Mouse (Mus musculus) CH12.LX (cell line): Measurements from ENCODE around the gene Xrcc4.

Experiments
- CTCF ChIP-seq, 2 experiments: IDR thresholded peaks in 1 of 2; conservative IDR thresholded peaks in 1 of 2; 2 replicates each; pipeline ENCODE4 v1.5.1; 2011 to 2012; ENCODE audit warnings: low read depth in 2 of 2, low read length in 2 of 2, improper control_type of control experiment in 1 of 2, inconsistent platforms in 1 of 2, mild to moderate bottlenecking in 1 of 2, moderate library complexity in 1 of 2
- ELF1 ChIP-seq: IDR thresholded peaks from 2 replicates; pipeline ENCODE4 v1.6.1; 2014; ENCODE audit warnings: low read depth, mild to moderate bottlenecking, inconsistent platforms, low read length, improper control_type of control experiment
- EP300 ChIP-seq: IDR thresholded peaks from 2 replicates; pipeline ENCODE4 v1.6.1; 2011; ENCODE audit warnings: low read length, improper control_type of control experiment
- HCFC1 ChIP-seq: IDR thresholded peaks from 2 replicates; pipeline ENCODE4 v1.6.1; 2012; ENCODE audit warnings: low read depth, mild to moderate bottlenecking, inconsistent platforms, low read length, improper control_type of control experiment
- JUND ChIP-seq: conservative IDR thresholded peaks from 2 replicates; pipeline ENCODE4 v1.6.1; 2011; ENCODE audit warnings: low read depth, low read length, improper control_type of control experiment
- MAFK ChIP-seq: IDR thresholded peaks from 2 replicates; pipeline ENCODE4 v1.6.1; 2011; ENCODE audit warnings: low read length, improper control_type of control experiment; ENCODE audit not compliant: insufficient replicate concordance
- MEF2A ChIP-seq: IDR thresholded peaks from 2 replicates; pipeline ENCODE4 v1.6.1; 2014; ENCODE audit warnings: low read depth, mild to moderate bottlenecking, inconsistent platforms, low read length, improper control_type of control experiment, borderline replicate concordance
- POLR2A ChIP-seq: IDR thresholded peaks from 2 replicates; pipeline ENCODE4 v1.6.1; 2011; ENCODE audit warnings: low read depth, mild to moderate bottlenecking, improper control_type of control experiment, low read length
- POLR2AphosphoS2 ChIP-seq: IDR thresholded peaks from 2 replicates; pipeline ENCODE4 v1.6.1; 2011; ENCODE audit warnings: low read depth, low read length, improper control_type of control experiment
- RAD21 ChIP-seq: IDR thresholded peaks from 2 replicates; pipeline ENCODE4 v1.6.1; 2011; ENCODE audit warnings: low read depth, mild to moderate bottlenecking, low read length, improper control_type of control experiment, moderate library complexity
- SIN3A ChIP-seq: IDR thresholded peaks from 2 replicates; pipeline ENCODE4 v1.6.1; 2012; ENCODE audit warnings: low read length, improper control_type of control experiment, inconsistent platforms
- TCF12 ChIP-seq: IDR thresholded peaks from 2 replicates; pipeline ENCODE4 v1.6.1; 2014; ENCODE audit warnings: low read depth, mild to moderate bottlenecking, inconsistent platforms, low read length, improper control_type of control experiment
- ZC3H11A ChIP-seq: IDR thresholded peaks from 2 replicates; pipeline ENCODE4 v1.6.1; 2012; ENCODE audit warnings: low read depth, mild to moderate bottlenecking, inconsistent platforms, low read length, improper control_type of control experiment
- ZNF384 ChIP-seq: IDR thresholded peaks from 2 replicates; pipeline ENCODE4 v1.6.1; 2012; ENCODE audit warnings: low read depth, low read length, improper control_type of control experiment, inconsistent platforms

- TF ChIP-seq CTCF (conservative IDR thresholded peaks at IDR 0.05 in 1 of 2, IDR thresholded peaks at IDR 0.05 in 1 of 2; ENCODE audit: low read depth in 2 of 2, low read length in 2 of 2) = no peak
- TF ChIP-seq POLR2A = no peak
- TF ChIP-seq HCFC1 = no peak
- TF ChIP-seq SIN3A = no peak
- TF ChIP-seq POLR2AphosphoS2 = no peak
- no peak for TF ChIP-seq RAD21
- TF ChIP-seq ZNF384 = no peak
- no peak for TF ChIP-seq MAFK
- TF ChIP-seq JUND = no peak
- no peak for TF ChIP-seq ELF1
- TF ChIP-seq EP300 = no peak
- TF ChIP-seq MEF2A = no peak
- no peak for TF ChIP-seq ZC3H11A
- no peak for TF ChIP-seq TCF12
These were observed 235.3 kb downstream of the Xrcc4 start for GRCm38 (mm10) chr13:89854139-89854538.
